Mouse (Mus musculus) kidney, adult 2 months (tissue): Measurements from ENCODE around the gene Mrpl36.

Experiments used
- CTCF ChIP-seq: fragments of 200-500 bp; conservative IDR thresholded peaks from 2 replicates; pipeline ENCODE4 v1.5.1; 2011; ENCODE audit warnings: low read depth, mild to moderate bottlenecking, control low read depth, low read length, moderate library complexity, mixed read lengths; ENCODE audit not compliant: insufficient read depth, insufficient read length
- POLR2A ChIP-seq: fragments of 200-500 bp; IDR thresholded peaks from one replicate; pipeline ENCODE4 v1.6.1; 2011; ENCODE audit warnings: low read depth, low read length, control low read depth

- no peak for TF ChIP-seq CTCF
- TF ChIP-seq POLR2A = peak; percentile 76
Measured at GRCm38 (mm10) chr13:73327827-73328698, at the start of gene Mrpl36, which contains the start of gene Ndufs6.
